Mouse (Mus musculus): ENCODE results near the gene Itpr2. TPM values are rescaled to one million over a fixed set of nuclear protein-coding genes. Genes with fewer than 3 reads are reported as not detected.

The Itpr2 gene
- 10 to 100 TPM; 55.4 to 65.8 TPM for total RNA-seq (2023)

GRCm38 (mm10) chr6:146501866-146502804 is at the start of gene Itpr2:
Gene Itpr2 (minus strand): TSS chr6:146502223.

Other genes starting within 250 kb of the Itpr2 start
- gene Fgfr1op2, start 75.0 kb upstream of the Itpr2 start, total RNA-seq (2023) = 10 to 100 TPM; 85.2 to 87.9 TPM
- gene Ints13, start 75.6 kb upstream of the Itpr2 start, total RNA-seq (2023) = 10 to 100 TPM; 34.9 to 39.5 TPM
- 10 to 100 TPM; 42.0 to 43.9 TPM for gene Med21, start 140.3 kb upstream of the Itpr2 start, total RNA-seq (2023)
- 10 to 100 TPM; 24.4 to 27.9 TPM for gene Tm7sf3, start 140.6 kb upstream of the Itpr2 start, total RNA-seq (2023)
- gene Stk38l, start 222.8 kb upstream of the Itpr2 start, total RNA-seq (2023) = 1 to 10 TPM; 7.4 to 7.8 TPM